Mouse (Mus musculus) Muller cell, postnatal 12 days (primary cell): Measurements from ENCODE around the gene Ankef1.

Experiments used
- DNase-seq: peaks from one replicate; pipeline ENCODE4 v3.0.0-alpha.2; 2015; ENCODE audit errors: inconsistent ontology term

Ankef1 gene

DNA sequence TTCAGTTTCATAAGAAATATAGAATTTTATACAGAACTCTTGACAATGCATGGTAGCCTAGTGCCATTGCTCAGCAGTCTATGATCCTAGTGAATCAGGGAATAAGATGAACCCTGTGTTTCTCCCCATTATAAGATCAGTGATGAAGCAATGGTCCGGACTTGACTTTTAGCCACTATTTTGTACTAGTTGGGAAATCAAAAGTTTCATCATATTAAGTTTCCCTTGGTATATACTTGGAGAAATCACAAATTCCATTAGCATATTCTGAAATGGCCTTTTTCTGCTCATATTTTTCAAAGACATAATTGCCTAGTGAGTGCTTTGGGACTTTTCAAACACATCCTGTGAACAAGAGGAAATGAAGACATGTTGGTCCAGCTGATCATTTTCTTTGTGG is at the start of gene Ankef1:
Ankef1 (plus strand) TSS at position 260 of the 400 bp plus-strand sequence.
- no peak for DNase-seq

GRCm38 (mm10) chr2:136456468-136456867 is 45.2 kb upstream of the Ankef1 start:
- DNase-seq = no peak

- DNase-seq = no peak
Measured at GRCm38 (mm10) chr2:136456875-136457274, 44.8 kb upstream of the Ankef1 start.

- DNase-seq = no peak
Measured at GRCm38 (mm10) chr2:136477656-136478055, 24.1 kb upstream of the Ankef1 start.

GRCm38 (mm10) chr2:136482269-136482668 is 19.4 kb upstream of the Ankef1 start:
- no peak for DNase-seq

GRCm38 (mm10) chr2:136483058-136483457 is 18.7 kb upstream of the Ankef1 start:
- DNase-seq = no peak

- peak; percentile 7 for DNase-seq
Measured at GRCm38 (mm10) chr2:136484955-136485354, 16.8 kb upstream of the Ankef1 start.

DNA sequence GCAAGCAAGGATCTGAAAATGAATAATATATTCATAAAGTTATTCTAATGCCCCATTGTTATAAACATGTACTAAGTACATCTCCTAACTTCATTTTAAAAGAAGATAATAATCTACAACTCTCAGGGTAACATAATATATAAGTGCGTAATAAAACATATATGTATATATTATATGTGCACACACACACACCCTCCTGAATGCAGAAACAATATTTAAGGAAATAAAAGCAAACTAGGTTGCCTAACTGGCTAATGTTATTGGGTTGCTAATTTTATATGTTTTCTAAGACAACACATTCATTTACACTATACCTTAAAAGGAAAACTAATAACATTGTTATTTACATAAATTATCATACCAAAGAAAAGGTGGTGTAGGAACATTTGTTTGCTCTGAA is 16.3 kb upstream of the Ankef1 start:
- no peak for DNase-seq

DNA sequence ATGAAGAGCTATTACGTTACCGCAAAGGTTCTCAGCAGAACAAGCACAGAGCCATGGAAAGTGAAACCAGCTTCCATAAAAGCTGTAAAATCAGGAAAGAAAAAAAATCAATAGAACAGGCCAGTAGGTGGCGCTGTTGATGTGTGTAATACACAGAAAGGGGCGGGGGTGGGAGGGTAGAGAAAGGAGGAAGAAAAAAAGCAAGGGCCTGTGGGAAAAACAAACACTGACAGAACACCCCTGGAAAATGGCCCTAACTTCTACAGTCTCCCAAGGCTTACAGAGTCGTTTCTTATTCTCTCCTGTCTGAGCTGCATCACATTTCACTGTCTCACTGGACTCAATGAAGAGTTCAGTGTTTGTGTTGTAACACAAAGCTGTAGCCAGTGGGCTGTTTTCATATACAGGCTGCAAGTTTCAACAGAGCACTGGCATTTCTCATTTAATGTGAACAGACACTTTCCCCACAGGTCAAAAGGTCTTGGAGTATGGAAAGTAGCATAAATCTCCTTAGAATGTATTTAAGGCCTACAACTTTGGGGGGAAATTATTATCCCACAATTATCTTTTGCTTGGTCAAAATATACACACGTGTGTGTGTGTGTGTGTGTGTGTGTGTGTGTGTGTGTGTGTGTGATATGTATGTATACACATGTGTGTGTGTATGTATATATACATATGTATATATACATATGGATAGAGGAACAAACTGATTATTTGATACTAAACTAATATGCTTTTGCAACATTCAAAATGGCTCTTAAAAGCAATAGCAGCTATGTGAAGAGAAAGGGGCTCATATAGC is 15.7 kb upstream of the Ankef1 start:
- peak; percentile 81 for DNase-seq

DNA sequence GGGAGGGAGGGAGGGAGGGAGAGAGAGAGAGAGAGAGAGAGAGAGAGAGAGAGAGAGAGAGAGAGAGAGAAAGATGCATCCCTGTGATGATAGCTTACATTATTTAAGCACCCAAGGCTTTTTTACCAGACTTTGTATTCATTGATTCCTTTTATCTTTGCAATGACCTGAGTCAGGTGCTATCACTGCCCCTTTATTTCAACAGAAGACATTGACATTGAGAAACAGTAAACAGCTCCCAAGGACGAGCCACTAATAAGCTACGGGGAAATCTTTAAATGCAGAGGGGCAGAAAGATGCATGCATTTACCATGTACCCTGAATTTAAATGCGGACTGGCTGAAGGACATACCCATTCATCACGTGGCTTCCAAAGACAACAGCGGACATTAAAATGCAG is 14.7 kb upstream of the Ankef1 start:
- no peak for DNase-seq

DNA sequence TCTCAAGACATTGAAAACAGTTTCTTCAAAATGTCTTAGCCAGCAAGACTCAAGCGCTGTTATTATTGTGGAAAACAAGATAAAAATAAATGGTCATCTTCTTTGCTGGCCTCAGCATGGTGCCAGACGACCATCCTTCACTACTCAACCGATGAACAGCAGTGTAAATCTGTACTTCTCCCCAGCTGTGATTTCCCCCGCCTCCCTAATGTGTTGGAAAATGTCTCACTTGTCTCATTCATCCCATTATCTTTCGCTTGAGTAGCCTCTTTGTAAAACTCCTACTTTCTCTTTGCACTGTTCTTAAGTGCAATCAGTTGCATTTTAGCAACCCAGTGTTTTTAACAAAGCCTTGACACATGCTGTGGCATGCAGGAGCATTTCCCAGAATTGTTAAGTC is 9.4 kb downstream of the Ankef1 start:
- peak; percentile 42 for DNase-seq

DNA sequence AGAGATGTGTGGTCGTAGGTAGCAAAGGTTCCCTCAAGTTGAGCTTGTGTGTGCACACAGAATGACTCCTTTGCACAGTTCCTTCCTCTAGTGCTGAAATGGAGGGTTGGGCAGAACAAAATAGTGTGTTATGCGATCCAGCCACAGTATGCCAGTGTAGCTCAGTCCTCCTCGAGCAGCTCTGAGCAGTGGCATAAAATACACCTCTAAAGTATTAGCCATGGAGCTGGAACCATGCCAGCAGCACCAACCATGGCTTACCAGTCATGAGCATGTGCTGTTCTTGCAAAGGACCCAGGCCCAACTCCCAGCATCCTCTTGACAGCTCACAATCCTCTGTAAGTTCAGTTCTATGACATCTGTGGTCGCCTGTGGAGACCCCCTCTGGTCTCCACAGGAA is 10.0 kb downstream of the Ankef1 start:
- no peak for DNase-seq

- DNase-seq = no peak
Measured at GRCm38 (mm10) chr2:136512802-136513201, 11.1 kb downstream of the Ankef1 start.

DNA sequence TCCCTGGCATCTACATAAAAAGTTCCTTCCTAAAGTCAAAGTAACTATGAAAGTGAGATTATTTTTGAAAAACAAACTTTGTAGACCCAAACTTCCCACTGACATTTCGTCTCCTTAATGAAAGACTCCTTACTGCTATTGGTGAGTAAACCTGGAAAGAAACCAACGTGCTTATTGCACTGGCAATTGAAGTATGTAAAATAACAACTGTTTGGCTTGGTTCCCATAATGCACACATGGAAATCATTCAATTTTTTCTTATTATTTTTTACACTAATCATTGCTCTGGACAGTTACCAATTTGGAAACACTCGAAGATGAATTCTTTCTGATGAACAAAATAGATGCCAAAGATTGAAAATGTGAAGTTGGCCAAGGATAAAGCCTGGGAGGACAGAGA is 12.1 kb downstream of the Ankef1 start:
- DNase-seq = no peak

DNA sequence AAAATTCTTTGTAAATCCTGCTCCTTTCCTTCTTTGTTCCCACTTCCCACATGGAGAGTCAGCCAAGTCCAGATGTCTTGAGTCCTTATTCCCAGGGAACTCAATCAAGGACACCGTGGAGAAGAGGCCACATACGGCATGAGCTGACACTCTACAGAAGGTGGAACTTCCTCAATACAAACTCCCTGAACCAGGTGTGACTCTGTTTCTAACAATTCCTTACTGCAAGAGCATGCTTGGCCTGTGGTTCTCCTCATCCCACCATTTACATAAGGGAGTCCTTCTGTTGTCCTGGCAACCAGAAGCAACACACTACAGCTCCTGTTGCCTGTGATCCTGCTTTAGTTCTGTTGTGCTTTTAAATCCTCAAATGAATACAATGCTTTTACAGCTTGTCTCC is 13.8 kb downstream of the Ankef1 start:
- DNase-seq = no peak

- no peak for DNase-seq
Measured at GRCm38 (mm10) chr2:136528937-136529336, 27.2 kb downstream of the Ankef1 start.

DNA sequence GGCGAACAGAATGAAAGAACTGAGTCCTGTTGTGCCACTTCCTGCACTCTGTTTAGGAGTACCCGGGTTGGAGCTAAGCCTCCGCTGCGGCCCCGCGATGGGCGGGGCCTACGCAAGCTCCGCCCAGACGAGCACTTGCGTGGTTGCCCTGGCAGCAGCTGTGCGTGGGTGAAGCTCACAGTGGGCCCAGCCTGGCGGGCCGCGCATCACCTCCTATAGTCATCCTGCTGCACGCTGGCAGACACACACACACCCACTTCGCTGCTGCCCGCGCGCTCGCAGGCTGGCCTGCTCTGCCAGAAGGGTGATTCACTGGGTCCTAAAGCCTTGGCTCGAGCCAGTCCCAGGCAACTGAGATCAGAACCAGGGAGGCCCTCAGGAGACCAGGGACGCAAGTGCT is 30.3 kb downstream of the Ankef1 start:
- peak; percentile 96 for DNase-seq

DNA sequence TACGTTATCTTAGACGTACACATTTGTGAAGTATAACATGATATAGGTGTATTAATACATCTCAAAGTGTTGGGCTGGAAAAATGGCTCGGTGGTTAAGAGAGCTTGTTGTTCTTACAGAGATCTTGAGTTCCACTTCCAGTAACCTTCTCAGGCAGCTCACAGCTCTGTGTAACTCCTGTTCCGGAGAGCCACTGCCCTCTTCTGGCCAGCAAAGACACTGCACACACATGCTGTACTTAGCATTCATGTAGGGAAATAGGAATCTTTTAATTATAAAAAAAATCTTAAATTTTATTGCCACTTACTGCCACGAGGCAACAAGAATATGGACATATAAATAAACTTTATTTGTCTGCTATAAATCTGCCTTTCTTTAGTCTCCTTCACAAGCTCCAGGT is 56.3 kb downstream of the Ankef1 start:
- no peak for DNase-seq

DNA sequence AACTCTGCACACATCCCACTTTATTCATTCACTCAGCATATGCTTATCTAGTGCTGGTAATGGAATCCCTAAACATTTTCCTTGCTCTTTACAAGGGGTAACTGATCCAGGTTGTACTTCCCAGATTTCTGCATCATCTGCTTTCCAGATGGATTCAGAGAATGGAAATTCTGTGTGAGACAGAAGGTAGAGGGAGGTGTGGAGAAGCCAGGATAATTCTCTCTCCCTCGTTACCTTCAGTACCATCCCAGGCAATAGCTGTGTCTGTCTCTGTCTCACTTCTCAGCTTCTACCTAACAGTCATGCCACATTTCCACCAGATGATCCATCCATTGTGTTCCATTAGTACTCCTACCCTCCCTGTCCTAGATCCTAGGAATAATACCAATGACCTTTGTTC is 60.6 kb downstream of the Ankef1 start:
- DNase-seq = no peak

DNA sequence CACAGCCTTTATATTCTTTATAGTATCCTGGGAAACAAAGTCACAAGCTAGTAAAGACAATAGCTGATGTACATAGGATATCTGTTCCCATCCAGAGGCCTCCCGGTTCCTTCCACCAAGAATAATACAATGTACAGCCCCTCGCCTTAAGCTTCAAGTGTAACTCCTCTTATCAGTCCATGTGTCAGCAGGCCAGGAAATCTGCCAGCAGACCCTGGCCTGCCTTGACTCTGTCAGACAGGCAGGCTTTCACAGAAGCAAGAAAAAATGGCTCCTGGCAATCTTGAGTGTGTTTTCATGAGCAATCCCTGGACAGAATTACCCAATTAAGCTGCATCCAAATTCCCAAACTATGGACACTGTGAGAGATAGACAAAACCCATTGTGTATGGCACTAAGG is 69.1 kb downstream of the Ankef1 start:
- no peak for DNase-seq

DNA sequence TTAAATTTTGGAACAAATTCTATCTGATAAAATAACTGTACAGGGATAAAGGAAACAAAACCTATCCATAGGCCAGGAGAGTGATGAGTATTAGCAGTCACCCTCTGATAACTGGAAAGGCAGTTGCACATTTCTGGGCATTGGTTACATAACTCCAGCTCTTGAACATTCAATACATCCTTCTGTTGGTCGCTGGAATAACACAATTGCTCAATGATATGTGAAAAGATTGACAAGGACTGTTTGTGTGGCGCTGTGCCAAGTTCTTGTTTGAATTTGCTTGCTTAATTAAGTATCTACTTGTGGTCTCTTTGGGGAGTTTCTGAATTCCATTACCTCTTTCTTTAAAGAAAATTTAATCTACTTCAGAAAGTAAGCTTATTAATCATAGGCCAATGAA is 81.1 kb downstream of the Ankef1 start:
- peak; percentile 75 for DNase-seq

- no peak for DNase-seq
Measured at GRCm38 (mm10) chr2:136588811-136589210, 87.1 kb downstream of the Ankef1 start.

- DNase-seq = peak; percentile 25
Measured at GRCm38 (mm10) chr2:136596451-136596850, 94.7 kb downstream of the Ankef1 start.

GRCm38 (mm10) chr2:136598743-136599142 is 97.0 kb downstream of the Ankef1 start:
- no peak for DNase-seq
